Mouse (Mus musculus): Measurements from ENCODE around the gene Zswim2.
"Not testable (repeated sequence)": the region's sequence is repeated elsewhere in the genome, so short reads cannot be mapped to it uniquely, and the experiment has no call there.

The Zswim2 gene

DNA sequence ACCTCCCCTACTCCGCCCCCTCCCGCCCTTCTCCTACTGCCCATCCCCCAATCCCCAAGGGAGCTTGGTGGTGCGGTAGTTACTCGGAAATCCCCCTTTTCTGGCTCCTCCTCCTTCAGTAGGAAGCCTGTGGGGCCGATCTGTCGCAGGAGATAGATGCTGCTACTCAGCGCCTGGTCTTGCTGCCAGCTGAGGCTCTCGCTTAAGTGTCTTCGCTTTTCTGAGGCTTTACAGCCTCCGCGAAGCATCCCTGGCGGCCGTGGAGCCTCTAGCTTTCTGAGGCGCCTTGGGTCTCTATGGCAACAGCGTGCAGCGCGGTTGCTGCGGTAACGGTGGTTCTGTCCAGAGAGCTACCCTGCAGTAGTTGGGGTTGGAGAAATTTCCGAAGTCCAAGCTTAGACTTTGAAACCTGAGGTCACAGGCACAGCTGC is at the start of gene Zswim2:
Gene Zswim2 (minus strand): TSS at position 298 of the 431 bp plus-strand sequence.
- peak; percentile 11 for DNase-seq (ENCODE audit: low read depth, low spot score)

DNA sequence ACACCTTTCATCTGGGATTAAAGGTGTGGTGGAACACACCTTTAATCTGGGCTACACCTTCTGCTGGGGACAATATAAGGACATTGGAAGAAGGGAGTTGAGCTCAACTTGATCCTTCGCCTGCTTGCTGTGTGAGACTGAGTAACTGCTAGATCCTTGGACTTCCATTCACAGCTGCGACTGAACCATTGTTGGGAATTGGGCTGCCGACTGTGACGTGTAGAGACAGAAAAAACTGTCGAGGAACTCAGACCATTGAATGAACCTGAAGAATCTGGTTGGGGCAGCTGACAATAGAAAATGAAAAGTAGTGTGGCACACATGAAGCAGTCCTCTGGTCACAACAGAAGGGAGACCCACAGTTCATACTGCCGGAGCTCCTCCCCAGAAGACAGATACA is 49.2 kb upstream of the Zswim2 start, which contains the start of gene Gm13691:
Gene Gm13691 (plus strand): TSS at position 301 of the 400 bp plus-strand sequence.
- DNase-seq (ENCODE audit: low read depth, low spot score): not testable (repeated sequence)

- not testable (repeated sequence) for DNase-seq (ENCODE audit: low read depth, low spot score)
Measured at GRCm38 (mm10) chr2:83984443-83984842, 43.4 kb upstream of the Zswim2 start, which contains the start of gene Gm13697. Gm13697 (plus strand) TSS chr2:83984743.

- not testable (repeated sequence) for DNase-seq (ENCODE audit: low read depth, low spot score)
Measured at GRCm38 (mm10) chr2:83978633-83979032, 37.6 kb upstream of the Zswim2 start, which contains the start of gene Gm13694. Gm13694 (plus strand) TSS chr2:83978933.

DNA sequence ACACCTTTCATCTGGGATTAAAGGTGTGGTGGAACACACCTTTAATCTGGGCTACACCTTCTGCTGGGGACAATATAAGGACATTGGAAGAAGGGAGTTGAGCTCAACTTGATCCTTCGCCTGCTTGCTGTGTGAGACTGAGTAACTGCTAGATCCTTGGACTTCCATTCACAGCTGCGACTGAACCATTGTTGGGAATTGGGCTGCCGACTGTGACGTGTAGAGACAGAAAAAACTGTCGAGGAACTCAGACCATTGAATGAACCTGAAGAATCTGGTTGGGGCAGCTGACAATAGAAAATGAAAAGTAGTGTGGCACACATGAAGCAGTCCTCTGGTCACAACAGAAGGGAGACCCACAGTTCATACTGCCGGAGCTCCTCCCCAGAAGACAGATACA is 31.8 kb upstream of the Zswim2 start, which contains the start of gene Gm13696:
Gene Gm13696 (plus strand): TSS at position 301 of the 400 bp plus-strand sequence.
- not testable (repeated sequence) for DNase-seq (ENCODE audit: low read depth, low spot score)

DNA sequence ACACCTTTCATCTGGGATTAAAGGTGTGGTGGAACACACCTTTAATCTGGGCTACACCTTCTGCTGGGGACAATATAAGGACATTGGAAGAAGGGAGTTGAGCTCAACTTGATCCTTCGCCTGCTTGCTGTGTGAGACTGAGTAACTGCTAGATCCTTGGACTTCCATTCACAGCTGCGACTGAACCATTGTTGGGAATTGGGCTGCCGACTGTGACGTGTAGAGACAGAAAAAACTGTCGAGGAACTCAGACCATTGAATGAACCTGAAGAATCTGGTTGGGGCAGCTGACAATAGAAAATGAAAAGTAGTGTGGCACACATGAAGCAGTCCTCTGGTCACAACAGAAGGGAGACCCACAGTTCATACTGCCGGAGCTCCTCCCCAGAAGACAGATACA is 26.0 kb upstream of the Zswim2 start, which contains the start of gene Gm13695:
Gene Gm13695 (plus strand): TSS at position 301 of the 400 bp plus-strand sequence.
- not testable (repeated sequence) for DNase-seq (ENCODE audit: low read depth, low spot score)

- DNase-seq (ENCODE audit: low read depth, low spot score): not testable (repeated sequence)
Measured at GRCm38 (mm10) chr2:83961203-83961602, 20.2 kb upstream of the Zswim2 start, which contains the start of gene Gm13693. Gm13693 (plus strand) TSS chr2:83961503.

DNA sequence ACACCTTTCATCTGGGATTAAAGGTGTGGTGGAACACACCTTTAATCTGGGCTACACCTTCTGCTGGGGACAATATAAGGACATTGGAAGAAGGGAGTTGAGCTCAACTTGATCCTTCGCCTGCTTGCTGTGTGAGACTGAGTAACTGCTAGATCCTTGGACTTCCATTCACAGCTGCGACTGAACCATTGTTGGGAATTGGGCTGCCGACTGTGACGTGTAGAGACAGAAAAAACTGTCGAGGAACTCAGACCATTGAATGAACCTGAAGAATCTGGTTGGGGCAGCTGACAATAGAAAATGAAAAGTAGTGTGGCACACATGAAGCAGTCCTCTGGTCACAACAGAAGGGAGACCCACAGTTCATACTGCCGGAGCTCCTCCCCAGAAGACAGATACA is 14.4 kb upstream of the Zswim2 start, which contains the start of gene Gm13698:
Gene Gm13698 (plus strand): TSS at position 301 of the 400 bp plus-strand sequence.
- not testable (repeated sequence) for DNase-seq (ENCODE audit: low read depth, low spot score)

GRCm38 (mm10) chr2:83941792-83942191 is 764 bp upstream of the Zswim2 start:
- DNase-seq (ENCODE audit: low read depth, low spot score): no peak

- no peak for DNase-seq (ENCODE audit: low read depth, low spot score)
Measured at GRCm38 (mm10) chr2:83941378-83941777, 350 bp upstream of the Zswim2 start.

GRCm38 (mm10) chr2:83929478-83930088 is 11.4 kb downstream of the Zswim2 start:
- no peak for DNase-seq (ENCODE audit: low read depth, low spot score)

- DNase-seq (ENCODE audit: low read depth, low spot score): no peak
Measured at GRCm38 (mm10) chr2:83901896-83902540, 39.0 kb downstream of the Zswim2 start.

GRCm38 (mm10) chr2:83893701-83894100 is 47.3 kb downstream of the Zswim2 start:
- no peak for DNase-seq (ENCODE audit: low read depth, low spot score)

DNA sequence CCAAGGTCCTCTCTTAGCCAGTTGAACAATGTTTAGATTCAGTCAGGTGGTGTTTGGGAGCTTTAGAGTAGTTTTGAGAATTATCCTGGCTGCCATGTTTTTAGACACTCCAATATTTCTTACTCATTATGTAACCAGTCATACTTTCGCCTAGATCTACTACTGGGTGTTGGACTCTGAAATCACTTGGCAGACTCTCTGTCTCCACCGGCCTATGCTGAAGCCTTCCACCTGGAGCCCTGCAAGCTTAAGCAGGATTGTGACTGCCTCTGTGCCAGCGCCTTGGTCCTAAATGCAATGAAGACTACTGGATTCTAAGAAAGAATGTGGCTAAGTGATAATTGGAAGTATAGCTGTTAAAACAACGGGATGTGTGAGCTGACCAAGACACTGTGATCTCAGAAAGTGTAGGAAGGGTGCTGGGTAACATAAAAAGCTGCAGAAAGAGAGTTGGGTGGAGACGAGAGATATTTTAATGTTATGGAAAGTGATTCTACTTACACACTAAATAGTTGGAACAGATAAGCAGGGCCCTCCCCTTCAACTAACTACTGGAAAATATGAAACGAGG is 57.1 kb downstream of the Zswim2 start:
- no peak for DNase-seq (ENCODE audit: low read depth, low spot score)

Measured in retina, adult 2 months (tissue).